Mouse (Mus musculus): ENCODE data around the gene Lmntd1. TPM values are rescaled to one million over a fixed set of nuclear protein-coding genes. Genes with fewer than 3 reads are reported as not detected.

Lmntd1 gene
- total RNA-seq, 4 experiments from 2014 or later = 1.2 to 2.2 (median 1.9) TPM

DNA sequence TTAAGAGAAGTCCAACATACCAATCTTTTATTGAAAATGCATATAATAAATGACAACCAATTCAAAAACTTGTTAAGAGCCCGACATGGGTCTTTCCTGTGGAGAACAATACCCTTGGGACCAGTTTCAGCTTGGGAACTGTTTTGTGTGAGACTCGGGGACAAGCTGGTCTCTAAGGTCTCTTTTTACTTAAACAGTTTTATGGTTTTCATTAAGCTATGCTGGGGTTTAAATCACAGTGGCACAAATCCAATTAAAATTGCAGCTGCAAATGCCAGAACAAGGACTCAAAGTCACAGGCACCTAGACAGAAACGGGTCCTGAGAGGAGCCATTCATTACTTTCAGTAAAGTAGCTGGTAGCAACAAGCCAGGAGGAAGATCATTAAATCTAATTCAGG lies 8.9 kb downstream of the Lmntd1 start:
- no peak for DNase-seq (ENCODE audit: low spot score in 2 of 2)

GRCm38 (mm10) chr6:145604648-145605047 lies 9.5 kb downstream of the Lmntd1 start:
- no peak for DNase-seq (ENCODE audit: low spot score in 2 of 2)

DNA sequence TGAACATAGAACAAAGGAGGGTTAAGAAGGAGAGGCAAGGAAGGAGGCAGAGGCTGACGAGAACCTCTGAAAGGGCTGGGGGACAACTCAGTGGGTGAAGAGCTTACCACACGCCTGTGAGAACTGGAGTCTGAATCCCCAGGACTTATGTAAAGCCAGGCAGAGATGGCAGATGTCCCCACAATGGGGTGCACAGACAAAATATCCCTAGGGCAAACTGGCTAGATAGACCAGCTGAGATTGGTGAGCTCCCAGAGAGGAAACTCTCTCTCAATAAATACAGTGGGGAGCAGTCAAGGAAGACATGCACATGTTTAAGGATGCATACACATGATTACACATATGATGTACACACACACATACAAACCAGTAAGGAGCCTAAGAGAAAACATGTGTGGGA lies 10.0 kb downstream of the Lmntd1 start:
- DNase-seq (ENCODE audit: low spot score in 2 of 2) = no peak

DNA sequence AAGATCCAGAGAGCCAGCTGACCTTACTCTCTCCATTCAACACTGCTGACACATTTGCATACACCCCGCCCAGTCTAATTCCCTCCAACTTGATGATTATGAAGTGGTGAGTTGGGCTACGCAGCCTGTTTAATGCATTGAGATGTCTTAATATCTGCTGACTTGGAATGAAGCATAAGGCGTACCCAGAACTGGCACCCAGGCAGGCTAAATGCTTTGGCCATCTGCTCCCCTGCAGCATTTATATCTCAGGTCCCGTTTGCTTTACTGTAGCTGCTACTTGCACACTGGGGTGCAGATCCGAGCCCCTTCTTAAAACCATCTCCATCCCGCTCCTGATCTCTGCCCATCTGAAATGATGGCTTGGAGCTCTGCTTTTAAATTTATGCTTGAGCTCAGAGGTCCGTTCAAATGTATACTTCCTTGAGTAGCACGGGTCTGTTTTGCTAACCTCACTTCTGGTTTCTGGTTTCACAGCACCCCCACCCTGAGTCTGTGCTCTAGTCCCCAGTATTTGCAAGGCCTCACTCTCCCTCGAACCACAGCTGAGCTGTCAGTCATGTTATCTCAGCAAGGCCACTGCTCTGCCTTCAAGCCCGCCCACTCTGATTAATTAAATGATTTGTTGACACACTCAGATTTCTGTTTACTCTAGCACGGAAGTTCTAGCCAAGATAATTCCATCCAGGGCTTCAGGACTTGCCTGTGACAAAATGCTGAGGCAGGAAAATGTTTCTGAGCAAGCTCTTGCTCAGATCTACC lies 15.1 kb downstream of the Lmntd1 start:
- peak in 1 of 2 experiments; percentile 45 for DNase-seq (ENCODE audit: low spot score in 2 of 2)

DNA sequence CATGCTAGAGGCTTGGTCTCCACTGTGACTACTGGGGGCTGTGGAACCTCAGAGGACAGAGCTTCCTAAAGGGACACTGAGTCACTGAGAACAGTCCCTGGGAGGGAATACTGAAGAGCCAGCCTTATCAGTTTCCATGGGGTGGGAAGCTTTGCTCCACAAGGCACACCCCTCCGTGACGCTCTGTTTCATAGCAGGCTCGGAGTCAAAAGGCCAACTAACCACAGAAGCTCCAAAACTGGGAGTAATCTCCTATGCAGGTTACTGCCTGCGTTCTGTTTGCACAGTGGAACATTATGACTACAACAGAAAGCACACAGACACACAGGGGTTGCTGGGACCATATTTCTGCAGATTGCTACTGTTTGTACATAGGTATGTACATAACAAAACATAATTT lies 18.2 kb downstream of the Lmntd1 start:
- DNase-seq (ENCODE audit: low spot score in 2 of 2) = no peak

DNA sequence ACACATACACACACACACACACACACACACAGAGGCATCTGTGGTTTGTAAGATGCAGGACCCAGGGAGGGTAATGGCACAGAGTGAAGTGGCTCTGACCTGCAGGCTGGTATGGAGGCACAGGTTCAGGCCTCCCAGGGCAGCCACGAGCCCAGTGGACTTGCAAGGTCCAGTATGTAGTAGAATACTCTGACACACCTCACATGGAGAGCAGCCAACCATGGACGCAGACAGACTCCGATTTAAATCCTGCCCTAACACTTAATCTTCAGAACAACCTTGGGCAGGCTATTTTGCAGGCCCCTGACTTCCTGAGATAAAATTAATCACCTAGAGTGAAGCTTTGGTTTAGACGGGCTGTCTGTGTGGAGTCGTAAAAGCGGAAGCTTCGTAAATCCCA lies 20.1 kb downstream of the Lmntd1 start:
- DNase-seq (ENCODE audit: low spot score in 2 of 2) = no peak

DNA sequence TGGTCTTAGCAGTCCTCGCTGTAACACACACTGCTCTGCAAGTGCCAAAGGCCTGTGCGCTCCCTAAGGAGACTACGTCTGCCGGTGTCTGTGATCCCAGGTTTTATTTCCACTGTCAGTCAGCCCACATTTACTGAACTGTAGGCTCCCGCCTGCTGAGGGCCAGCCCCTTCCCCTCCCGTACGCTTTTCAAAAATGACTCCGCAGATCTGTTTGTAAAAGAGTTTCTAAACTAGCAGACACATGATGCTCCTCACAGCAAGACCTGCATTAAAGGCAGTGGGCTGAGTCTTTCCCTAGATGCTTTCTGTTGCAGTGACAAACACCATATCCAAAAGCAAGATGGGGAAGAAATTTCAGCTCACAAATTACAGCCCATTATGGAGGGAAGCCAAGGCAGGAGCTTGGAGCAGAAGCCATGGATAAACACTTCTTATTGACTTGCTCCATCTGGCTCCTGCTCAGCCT lies 21.6 kb downstream of the Lmntd1 start:
- no peak for DNase-seq (ENCODE audit: low spot score in 2 of 2)

DNA sequence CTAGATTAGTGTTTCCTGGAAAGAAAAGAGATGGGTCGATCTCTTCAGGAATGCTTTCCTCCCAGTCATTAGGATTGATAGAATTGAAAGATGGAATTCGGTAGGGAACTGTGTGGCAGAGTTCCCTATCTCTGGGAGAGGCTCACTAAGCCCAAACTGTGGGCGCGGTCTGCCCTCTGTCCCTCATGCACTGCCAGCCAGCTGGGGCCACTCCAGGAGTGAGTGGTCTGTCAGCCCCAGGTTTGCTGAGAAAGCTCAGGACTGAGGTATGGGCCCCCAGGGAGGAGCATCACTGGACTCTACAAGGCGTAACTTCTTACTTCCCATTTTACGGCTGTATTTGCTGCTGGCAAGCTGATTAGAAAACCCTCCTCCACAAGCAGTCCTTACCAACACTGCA lies 22.1 kb downstream of the Lmntd1 start:
- no peak for DNase-seq (ENCODE audit: low spot score in 2 of 2)

- DNase-seq (ENCODE audit: low spot score in 2 of 2) = no peak
Observed at GRCm38 (mm10) chr6:145591578-145591977, 22.5 kb downstream of the Lmntd1 start.

GRCm38 (mm10) chr6:145590501-145591293 lies 23.4 kb downstream of the Lmntd1 start:
- DNase-seq (ENCODE audit: low spot score in 2 of 2) = no peak

GRCm38 (mm10) chr6:145585052-145585973 lies 28.8 kb downstream of the Lmntd1 start:
- no peak for DNase-seq (ENCODE audit: low spot score in 2 of 2)

DNA sequence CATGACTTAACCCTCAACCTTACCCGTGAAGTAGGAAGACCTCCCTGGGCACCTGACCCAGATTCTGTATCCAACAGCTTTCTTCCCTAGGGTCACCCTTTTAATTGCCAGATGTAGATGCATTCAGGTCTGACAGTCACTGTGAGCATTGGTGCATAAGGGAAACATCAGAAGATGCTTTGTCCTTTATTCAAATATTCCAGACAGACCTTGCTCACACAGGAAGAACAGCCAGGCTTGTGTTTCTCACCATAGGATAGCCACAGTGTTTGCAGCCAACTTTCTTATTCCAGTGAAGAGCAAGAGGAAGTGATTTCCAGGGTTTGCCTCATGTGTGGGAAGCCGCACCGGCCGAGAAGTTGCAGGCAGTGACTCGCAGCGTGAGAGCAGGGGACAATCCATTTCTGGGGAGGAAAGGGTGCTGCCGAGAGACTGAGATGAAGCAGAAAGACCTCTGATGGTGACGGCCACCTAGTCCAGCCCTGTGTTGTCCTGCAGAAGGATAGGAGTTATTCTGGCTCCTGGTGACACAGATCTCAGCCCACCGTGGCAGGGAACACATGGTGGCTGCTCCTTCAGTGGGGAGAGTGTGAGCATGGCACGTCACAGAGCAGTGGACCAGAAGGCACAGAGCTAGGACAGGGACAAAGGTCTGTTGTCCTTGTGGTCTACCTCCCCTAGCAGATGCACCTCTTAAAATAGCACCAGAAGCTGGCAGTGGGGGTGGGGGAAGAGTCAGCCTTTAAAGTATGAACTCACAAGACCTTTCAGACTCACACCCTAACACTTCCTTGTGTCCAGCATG lies 32.6 kb downstream of the Lmntd1 start:
- DNase-seq (ENCODE audit: low spot score in 2 of 2) = no peak

DNA sequence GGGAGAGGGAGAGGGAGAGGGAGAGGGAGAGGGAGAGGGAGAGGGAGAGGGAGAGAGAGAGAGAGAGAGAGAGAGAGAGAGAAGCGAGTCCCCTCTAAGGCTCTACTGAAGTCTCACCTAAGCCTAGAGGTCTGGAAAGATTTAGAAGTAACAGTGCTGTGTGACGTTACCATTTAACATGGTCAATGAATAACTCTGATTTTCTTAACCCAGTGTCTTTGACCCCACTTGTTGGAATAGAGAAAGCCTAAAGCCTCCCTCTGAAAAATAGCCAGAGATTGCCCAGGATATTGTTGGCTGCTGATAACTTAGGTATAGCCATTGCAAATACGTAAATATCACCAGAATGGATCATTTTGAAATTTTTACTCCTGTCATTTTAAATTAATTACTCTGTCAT lies 34.4 kb downstream of the Lmntd1 start:
- no peak for DNase-seq (ENCODE audit: low spot score in 2 of 2)

DNA sequence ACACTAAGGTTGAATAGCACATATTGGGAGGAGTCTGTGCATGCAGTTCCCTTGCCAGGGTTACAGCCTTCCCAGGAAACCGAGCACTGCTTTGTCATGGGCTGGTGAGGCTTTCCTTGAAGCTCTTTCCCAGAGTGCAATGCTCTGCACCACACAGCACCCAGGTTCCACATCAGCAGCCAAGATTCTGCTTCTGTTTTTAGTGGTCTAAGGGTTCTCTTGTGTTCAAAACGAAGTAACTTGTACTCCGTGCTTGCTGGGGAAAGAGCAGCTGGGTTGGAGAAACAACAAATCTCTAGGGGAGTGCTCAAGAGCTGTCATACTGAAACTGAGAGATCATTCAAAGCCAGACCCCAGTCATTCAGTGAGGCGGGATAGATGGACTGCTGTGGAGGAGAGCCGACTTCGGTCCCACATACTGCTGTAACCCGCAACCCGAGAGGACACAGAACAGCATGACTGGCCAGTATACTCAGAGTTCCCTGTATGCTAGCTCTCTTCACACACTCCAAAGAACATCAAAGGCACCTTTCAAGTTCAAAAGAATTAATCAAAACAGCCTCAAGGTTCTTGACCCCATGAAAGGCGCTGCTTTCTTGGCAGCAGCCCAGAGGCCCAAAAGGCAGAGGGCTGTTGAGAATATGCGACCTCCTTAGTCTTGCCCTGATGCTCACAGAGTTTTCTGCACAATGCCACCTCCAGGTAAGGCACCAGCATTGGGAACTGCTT lies 35.5 kb downstream of the Lmntd1 start:
- DNase-seq (ENCODE audit: low spot score in 2 of 2) = no peak

- DNase-seq (ENCODE audit: low spot score in 2 of 2) = no peak
Observed at GRCm38 (mm10) chr6:145576762-145577161, 37.4 kb downstream of the Lmntd1 start.

DNA sequence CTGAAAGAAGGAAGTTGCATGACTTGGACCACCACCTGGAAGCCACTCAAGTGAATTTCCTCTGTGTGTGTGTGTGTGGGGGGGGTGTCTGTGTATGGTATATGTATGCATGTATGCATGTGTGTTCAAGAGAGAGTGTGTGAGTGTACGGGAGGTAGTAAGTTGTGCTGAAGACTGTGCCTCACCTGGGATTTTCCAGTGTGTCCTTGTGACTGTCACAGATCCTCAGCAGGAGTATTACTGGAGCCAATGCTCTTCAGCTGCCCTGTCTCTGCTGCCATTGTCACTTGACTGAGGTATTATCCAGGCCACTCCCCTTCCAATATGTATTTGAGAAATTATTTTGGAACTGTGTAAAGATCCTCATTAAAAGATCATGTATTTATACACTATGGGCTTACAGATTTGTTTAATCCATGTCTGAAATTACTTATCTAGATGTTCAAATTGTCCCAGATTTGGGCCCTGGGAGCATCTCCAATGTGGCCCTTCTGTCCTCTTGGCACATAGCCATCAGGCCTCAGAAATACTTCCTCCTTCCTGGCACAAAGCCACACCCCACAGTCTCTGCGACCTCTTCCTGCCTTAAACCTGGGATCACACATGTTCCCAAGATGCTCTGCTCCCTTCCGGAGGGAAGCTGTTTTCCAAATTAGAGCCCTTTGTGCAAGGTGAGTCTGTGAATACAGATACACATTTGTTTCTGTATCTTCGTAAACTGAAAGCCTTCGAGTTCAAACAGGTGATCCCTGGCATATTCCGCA lies 40.7 kb downstream of the Lmntd1 start:
- no peak for DNase-seq (ENCODE audit: low spot score in 2 of 2)

- no peak for DNase-seq (ENCODE audit: low spot score in 2 of 2)
Observed at GRCm38 (mm10) chr6:145568701-145569100, 45.4 kb downstream of the Lmntd1 start.

DNA sequence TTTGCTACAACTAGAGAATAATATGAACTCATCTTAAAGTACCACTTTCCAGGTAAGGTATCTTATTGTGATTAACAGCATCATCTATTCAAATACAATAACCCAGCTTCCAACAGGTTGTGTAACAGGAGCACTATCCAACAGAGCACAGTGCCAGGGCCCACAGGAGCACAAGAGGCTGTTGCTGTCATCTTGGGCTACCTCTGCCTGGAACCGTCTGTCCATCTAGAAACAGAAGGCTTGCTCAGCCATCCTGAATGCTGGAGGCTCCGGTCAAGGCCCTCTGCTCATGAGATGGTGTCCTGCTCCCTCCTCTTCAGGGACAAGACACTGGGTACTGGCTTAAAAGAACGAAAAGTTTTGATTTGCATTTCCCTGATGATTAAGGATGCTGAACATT lies 46.3 kb downstream of the Lmntd1 start:
- no peak for DNase-seq (ENCODE audit: low spot score in 2 of 2)

DNA sequence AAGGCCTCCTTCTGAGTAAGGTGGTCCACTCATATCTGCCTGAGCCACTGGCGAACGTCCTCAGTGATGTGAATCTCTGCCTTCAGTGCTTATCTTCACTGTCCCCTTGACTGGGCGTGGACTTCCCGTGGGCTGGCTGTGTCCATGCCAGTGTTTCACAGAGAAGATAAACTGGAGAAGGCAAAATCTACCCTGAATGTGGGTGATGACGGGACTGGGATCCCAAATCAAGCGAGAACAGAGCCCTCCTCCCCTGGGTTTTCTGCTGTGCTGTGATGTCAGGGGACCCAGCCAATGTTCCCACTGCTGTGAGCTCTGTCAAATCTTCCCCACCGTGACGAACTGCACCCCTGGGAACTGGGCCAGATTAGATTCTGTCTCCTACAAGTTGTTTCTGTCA lies 46.8 kb downstream of the Lmntd1 start:
- no peak for DNase-seq (ENCODE audit: low spot score in 2 of 2)
